Mouse (Mus musculus) activated CD4-positive, CD25-positive, alpha-beta regulatory T cell, adult 9 weeks (primary cell): ENCODE measurements around the gene Fnbp1. TPM values are rescaled to one million over a fixed set of nuclear protein-coding genes. Genes with fewer than 3 reads are reported as not detected.

Experiments
- polyA plus RNA-seq: library from polyadenylated mRNA; unstranded; fragments of 100-300 nt; shearing (Covaris generic); gene quantifications from one replicate; pipeline ENCODE4 v1.2.1, GENCODE M21; 2017

Gene Fnbp1
- polyA plus RNA-seq: 178 TPM

DNA sequence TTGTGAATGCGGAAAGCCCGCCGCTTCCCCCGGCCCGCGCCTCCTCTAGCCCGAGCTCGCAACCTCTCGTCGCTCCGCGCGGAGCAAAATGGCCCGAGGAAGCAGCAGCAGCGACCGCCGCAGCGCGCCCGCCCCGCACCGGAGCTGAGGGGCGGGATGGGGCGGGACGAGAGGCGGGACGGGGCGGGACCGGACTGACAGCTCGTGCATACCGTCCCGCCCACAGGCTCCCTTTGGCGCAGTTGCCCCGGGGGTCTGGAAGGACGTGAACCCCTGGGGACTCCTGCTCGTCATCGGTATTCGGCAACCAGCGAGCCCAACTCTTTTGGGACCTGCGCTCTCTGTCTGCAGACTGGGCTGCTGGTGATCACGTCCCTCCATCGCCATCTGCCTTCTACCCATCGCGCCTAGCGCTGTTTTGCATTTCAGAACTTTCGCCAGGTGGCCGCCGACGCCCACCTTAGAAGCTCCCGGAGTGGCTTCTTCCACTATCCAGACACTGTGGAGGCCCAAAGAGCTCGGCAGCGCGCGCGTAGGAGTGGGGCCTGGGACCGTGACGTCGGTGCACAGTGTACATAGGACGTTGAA is at the start of gene Fnbp1:
Fnbp1 (minus strand) TSS at position 142 of the 588 bp plus-strand sequence.

DNA sequence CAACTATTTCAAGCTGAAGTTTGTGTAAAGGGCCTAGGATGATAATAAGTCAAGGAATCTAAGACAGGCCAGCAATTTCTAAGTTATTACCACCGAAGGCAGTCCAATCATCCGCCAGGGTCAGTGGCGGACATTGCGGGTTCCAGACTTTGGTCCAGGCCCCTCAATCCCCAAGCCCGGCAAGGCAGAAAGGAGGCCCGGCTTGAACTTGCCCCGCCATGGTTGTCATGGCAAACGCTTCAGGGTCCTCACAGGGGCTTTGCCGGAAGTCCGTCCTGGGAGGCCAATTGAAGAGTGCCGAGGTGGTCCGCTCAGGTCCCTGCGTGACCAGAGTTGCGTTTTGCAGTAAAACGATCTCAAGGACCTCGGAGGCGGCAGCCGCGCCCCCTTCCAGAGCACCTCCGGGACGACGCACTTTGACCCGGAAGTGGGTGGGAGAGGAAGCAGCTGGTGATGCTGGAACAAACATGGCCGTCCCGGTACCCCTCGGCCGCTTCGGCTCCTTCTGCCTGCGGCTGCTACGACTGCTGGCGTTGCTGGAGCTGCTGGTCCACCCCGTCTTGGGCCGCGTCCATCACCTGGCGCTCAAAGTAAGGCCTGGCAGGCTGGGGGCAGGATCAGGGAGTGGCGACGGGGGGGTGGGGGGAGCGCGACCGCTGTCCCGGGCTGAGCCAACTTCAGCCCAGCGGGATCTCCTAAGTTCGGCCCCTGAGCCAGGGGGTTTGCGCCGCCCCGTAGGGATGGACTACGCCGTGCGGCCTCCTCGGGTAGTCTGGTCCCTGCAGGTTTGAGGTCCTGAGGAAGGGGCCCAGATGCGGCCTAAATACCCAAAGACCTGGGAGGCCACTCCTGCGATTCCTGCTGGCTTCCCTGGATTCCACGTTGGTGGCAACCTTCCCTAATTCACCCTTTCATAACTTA is 10.3 kb upstream of the Fnbp1 start, which contains the start of gene Gpr107:
Gpr107 (plus strand) TSS at position 425 of the 921 bp plus-strand sequence.

DNA sequence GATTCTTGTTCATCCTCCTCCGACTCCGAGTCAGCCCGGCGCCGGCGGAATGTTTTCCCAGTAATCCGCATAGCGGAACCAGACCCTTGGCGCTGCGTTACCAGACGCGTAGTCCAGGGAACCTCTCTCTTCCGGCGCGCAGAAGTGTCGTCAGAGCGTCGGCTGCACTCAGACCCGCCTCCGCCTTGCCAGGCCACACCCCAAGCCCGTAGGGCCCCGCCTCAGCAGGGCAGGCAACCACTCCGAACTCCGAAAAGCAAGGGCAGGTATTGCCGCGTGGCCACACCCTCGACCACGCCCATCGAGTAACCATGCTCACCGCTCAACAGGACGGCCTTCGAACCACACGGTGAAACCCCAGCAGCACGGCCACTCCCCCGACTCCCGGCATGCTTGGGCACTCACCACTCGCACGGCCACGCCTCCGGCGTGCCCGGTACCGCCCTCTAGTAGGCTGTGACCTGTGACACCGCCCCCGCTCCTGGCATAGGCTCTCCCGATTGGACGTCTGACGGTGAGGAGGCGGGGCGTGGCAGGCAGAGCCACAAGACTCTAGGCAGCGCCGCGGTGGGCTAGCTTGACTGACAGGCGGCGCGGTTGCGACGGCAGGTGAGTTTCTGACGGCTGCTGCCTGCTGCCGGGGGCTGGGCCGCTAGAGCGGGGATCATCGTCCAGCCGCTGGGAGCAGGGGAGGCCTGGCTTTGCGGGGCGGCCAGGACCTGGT is 159.9 kb downstream of the Fnbp1 start, which contains the start of the genes BC005624 and Usp20:
BC005624 (minus strand) TSS at position 412 of the 724 bp plus-strand sequence.
Usp20 (plus strand) TSS at position 490 of the 724 bp plus-strand sequence.

Other genes with a start within 250 kb of the Fnbp1 start
- gene Ptges, start 212.1 kb downstream of the Fnbp1 start, polyA plus RNA-seq: not detected
- 34.6 TPM for gene Tor1b, start 189.0 kb downstream of the Fnbp1 start, polyA plus RNA-seq
- gene Tor1a, start 174.1 kb downstream of the Fnbp1 start, polyA plus RNA-seq: 67.6 TPM
- gene BC005624, start 159.8 kb downstream of the Fnbp1 start, polyA plus RNA-seq: 83.9 TPM
- gene Usp20, start 159.7 kb downstream of the Fnbp1 start, polyA plus RNA-seq: 30.2 TPM
- 83.8 TPM for gene Gpr107, start 10.3 kb upstream of the Fnbp1 start, polyA plus RNA-seq
- 0.40 TPM for gene Ncs1, start 103.8 kb upstream of the Fnbp1 start, polyA plus RNA-seq
- gene Hmcn2, start 172.4 kb upstream of the Fnbp1 start, polyA plus RNA-seq: 0.37 TPM